Mouse (Mus musculus): ENCODE measurements around the gene Adam29. TPM values are rescaled to one million over a fixed set of nuclear protein-coding genes. Genes with fewer than 3 reads are reported as not detected.

Adam29 gene
- total RNA-seq (2023): not detected

GRCm38 (mm10) chr8:55906848-55907247, at the start of gene Adam29:
Gene Adam29 (minus strand): TSS chr8:55906948.

GRCm38 (mm10) chr8:55939870-55940525, 33.2 kb upstream of the Adam29 start, which contains the start of gene Glra3:
Gene Glra3 (plus strand): TSS chr8:55940460.

Other genes with a start within 250 kb of the Adam29 start
- gene Glra3, start 33.5 kb upstream of the Adam29 start, total RNA-seq (2023): not detected

Measured in CD4-positive naive resting alpha-beta T cell, adult 57 days (primary cell).